Mouse (Mus musculus) CH12.LX (cell line): ENCODE data around the gene Adam12.

Experiments used
- CTCF ChIP-seq, 2 experiments: IDR thresholded peaks in 1 of 2; conservative IDR thresholded peaks in 1 of 2; 2 replicates each; pipeline ENCODE4 v1.5.1; 2011 to 2012; ENCODE audit warnings: low read depth in 2 of 2, low read length in 2 of 2, improper control_type of control experiment in 1 of 2, inconsistent platforms in 1 of 2, mild to moderate bottlenecking in 1 of 2, moderate library complexity in 1 of 2
- E2F4 ChIP-seq: IDR thresholded peaks from 2 replicates; pipeline ENCODE4 v1.6.1; 2011; ENCODE audit warnings: low read depth, low read length, improper control_type of control experiment; ENCODE audit not compliant: insufficient replicate concordance
- EP300 ChIP-seq: IDR thresholded peaks from 2 replicates; pipeline ENCODE4 v1.6.1; 2011; ENCODE audit warnings: low read length, improper control_type of control experiment
- MAX ChIP-seq: IDR thresholded peaks from 2 replicates; pipeline ENCODE4 v1.6.1; 2011; ENCODE audit warnings: low read length, improper control_type of control experiment
- NRF1 ChIP-seq: IDR thresholded peaks from 2 replicates; pipeline ENCODE4 v1.6.1; 2014; ENCODE audit warnings: low read depth, mild to moderate bottlenecking, inconsistent platforms, low read length, improper control_type of control experiment, moderate library complexity
- POLR2A ChIP-seq: IDR thresholded peaks from 2 replicates; pipeline ENCODE4 v1.6.1; 2011; ENCODE audit warnings: low read depth, mild to moderate bottlenecking, improper control_type of control experiment, low read length
- TCF12 ChIP-seq: IDR thresholded peaks from 2 replicates; pipeline ENCODE4 v1.6.1; 2014; ENCODE audit warnings: low read depth, mild to moderate bottlenecking, inconsistent platforms, low read length, improper control_type of control experiment
- USF1 ChIP-seq: IDR thresholded peaks from 2 replicates; pipeline ENCODE4 v1.6.1; 2014; ENCODE audit warnings: low read depth, mild to moderate bottlenecking, inconsistent platforms, low read length, improper control_type of control experiment
- ZNF384 ChIP-seq: IDR thresholded peaks from 2 replicates; pipeline ENCODE4 v1.6.1; 2012; ENCODE audit warnings: low read depth, low read length, improper control_type of control experiment, inconsistent platforms

- TF ChIP-seq E2F4, result no peak
- TF ChIP-seq ZNF384, result no peak
- no peak for TF ChIP-seq EP300
- no peak for TF ChIP-seq TCF12
- TF ChIP-seq MAX, result no peak
- no peak for TF ChIP-seq USF1
- TF ChIP-seq CTCF (conservative IDR thresholded peaks at IDR 0.05 in 1 of 2, IDR thresholded peaks at IDR 0.05 in 1 of 2; ENCODE audit: low read depth in 2 of 2, low read length in 2 of 2), result no peak
- no peak for TF ChIP-seq NRF1
- no peak for TF ChIP-seq POLR2A
Measured at GRCm38 (mm10) chr7:134207956-134208355, 24.0 kb downstream of the Adam12 start.
